Mouse (Mus musculus) layer of hippocampus, adult 8-10 months (tissue): Measurements from ENCODE around the gene Onecut3. TPM values are rescaled to one million over a fixed set of nuclear protein-coding genes. Genes with fewer than 3 reads are reported as not detected.

Experiments
- DNase-seq, 2 experiments: peaks; one replicate each; pipeline ENCODE4 v3.0.0; 2022; ENCODE audit warnings: low spot score in 2 of 2
- total RNA-seq, 4 experiments: library from RNA; stranded (reverse); gene quantifications; 2 replicates each; pipeline ENCODE4 v1.2.4; 2022

Gene Onecut3
- total RNA-seq, 4 experiments from 2014 or later, result 0.06 TPM; not detected in 3

DNA sequence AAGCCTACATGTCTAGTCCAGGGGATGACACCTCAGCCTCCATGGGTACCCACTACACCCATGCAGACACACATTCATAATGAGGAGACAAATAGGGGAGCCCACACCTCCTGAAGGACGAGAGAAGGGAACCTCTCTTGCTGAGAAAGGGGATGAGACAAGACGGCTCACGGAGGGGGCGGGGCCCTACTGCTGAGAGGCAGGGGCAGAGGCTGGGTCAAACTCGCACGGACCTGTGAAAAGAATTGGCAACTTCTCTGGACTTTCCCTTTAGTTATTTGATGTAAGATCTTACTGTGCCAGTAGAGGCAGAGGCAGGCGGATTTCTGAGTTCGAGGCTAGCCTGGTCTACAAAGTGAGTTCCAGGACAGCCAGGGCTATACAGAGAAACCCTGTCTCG, 57.7 kb downstream of the Onecut3 start:
- no peak for DNase-seq

DNA sequence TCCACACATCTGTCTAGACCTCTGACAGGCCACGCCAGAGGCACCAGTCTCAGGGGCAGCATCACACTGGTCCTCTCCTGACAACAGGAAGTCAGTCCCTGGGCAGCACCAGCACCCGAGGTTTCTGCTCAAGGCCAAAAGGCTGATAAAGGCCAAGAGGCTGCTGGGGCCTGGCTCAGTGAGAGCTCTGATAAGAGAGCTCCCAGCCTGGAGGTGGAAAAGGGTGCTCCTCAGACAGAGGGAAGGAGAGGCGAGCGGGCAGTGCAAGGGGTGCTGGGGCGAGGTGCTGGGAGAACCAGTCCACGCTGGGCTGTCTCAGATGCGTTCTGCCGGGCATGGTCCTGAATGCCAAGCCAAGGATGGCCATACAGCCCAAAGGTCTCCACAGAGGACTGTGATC, 58.9 kb downstream of the Onecut3 start:
- DNase-seq, result no peak

DNA sequence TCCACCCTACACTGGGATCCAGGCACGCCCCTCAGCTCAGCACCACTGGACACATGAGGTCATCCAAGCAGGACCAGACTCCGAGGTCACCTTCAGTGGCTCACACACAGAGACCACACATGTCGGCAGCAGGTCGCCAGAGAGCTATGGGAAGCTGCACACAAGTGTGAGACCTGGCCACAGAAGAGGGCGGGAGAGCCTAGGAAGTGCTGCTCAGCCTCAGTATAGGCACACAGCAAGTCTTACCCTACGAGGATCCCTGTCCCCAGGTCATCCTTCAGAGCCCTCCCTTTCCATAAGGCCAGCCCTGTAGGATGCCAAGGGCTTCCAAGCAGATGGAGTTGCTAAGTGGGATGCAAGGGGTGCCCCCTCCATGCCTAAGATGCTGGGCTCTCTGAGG, 59.4 kb downstream of the Onecut3 start:
- no peak for DNase-seq

DNA sequence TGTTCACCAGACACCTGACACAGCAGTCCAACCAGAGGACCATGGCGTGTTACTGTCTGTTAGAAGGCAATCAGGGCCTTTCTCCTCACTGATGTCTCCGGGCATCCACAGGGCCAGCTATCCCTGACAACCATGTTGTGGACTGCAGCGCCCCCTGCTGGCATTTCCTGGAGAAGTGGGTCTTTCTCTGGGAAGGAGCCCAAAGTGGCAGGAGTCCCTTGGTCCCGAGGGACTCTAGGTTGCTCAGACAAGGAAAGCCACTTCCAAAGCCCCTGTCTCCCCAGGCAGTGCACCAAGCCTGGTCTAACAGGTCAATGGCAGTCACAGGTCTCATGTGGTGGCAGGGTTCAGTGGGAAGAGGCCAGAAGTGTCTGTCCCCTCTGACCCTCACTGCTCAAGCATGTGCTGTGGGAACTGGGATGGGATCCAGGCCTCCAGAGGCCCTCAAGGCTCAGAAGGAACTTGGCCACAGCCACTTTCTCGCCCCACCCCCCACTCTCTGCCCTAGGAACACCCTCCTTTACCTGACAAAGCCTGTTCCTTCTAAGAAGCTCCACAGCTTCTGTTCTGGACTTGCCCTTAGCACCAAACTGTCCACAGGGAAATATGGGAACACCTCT, 62.8 kb downstream of the Onecut3 start:
- peak in 1 of 2 experiments; percentile 73 for DNase-seq

DNA sequence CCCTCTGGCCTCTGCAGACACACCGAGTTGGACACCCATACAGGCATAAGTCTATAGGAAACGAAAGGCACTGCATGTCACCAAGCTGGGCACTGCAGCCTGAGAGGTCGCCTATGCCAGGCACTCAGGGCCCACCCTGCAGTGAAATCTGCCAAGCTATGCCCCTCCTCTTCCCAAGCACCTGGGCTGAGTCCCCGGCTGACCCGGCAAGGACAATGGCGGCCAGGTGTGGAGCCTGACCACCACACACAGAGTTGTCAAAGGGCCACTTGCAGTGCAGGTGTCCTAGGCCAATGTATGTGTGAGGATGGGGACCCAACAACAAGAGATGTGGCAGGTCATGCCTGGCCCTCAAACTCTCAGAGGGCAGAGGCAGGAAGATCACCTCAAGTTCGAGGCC, 64.8 kb downstream of the Onecut3 start:
- no peak for DNase-seq

DNA sequence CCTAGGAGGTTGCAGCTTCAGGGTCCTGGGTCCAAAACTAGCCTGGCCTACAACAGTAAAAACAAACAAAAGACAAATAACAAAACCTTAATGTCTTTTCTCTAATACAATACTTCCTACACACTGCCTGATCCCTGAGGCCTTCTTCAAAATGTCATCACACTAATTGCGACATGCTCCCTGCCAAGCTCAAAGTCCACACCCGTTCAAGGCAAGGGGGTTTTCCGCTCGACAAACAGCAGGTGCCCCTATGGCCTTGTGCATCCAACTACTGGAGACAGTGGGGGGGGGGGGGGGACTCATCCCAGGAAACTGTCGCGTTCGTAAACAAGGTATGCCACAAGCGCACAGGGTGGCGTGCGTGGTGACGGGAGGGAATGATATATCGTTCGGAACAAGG, 66.0 kb downstream of the Onecut3 start:
- DNase-seq, result no peak

DNA sequence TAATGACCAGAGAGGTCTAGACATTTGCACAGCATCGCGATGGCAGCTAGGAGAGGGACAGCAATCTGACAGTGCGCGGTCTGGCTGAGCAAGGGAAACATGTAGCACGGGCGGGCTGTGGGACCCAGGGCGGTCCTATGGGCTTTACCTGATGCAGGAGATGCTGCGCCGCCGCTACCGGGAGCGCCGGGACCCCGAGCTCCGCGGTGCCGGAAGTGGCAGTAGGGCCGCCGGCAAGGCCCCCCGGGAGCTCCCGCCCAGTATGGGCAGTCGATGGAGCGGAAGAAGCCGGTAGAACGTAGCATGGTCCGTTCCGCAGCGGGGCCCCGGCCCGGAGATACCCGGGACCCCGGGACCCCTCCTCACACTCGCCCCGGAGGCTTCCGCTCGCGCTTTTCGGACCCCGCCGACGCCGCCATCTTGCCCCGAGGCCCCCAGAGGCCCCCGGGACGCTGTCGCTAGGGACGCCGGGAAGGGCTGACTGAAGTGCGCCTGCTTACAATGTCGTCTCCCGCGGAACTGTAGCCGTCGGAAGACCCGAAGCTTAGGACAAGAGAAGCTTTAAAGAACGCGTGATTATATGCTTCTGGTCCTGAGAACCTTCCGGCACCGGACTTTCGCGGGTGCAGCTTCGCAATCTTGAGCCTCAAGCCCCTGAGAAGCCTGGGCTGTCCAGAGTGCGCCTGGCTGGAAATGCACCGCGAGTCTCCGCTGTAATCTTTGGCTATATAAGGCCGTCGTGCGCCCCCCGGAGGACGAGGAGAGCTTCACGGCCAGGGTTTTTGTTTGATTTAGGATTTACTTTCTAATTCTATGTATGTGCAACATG, 66.7 kb downstream of the Onecut3 start, which contains the start of gene Rexo1:
Rexo1 (minus strand) TSS at position 445 of the 829 bp plus-strand sequence.
- DNase-seq, result peak; percentile 88 to 95

DNA sequence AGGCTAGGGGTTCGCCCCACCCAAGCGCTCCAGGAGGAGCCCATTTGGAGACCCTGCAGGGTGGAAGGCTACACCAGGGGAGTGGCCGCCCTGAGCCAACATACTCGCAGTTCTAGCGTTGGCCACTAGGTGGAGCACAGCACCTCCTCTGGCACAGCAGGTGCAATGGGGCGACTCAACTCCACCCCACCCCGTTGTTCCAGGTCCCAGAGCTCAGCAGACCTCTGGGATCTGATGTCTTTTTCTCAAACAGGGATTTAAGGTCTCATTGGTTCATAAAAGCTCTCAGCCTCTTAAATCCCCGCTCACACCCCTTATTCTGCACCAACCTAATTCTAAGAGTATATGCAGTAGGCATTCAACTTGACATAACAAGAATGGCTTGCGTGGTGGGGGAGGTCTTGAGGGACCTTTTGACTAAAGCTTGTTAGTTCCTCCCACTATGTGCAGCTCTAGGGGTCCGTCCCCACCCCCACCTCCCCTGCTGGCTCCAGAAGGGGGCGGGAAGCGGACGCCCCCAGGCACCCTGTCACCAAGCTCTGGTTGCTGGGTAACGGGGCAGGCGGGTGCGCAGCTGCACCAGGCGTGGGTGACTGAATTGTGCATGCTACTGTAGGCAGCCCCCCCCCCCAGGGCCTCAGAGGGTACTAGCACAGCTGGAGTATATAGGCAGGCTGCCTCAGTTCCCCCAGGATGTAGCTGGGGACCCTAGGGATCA, 71.9 kb downstream of the Onecut3 start:
- DNase-seq, result peak in 1 of 2 experiments; percentile 90

Other genes with a start within 250 kb of the Onecut3 start
- gene Ndufs7, start 245.7 kb upstream of the Onecut3 start, total RNA-seq, result 100 to 1,000 TPM; 190 to 206 (median 201) TPM
- gene Gamt, start 233.8 kb upstream of the Onecut3 start, total RNA-seq, result 10 to 100 TPM; 22.4 to 34.7 (median 27.9) TPM
- 10 to 100 TPM; 84.8 to 98.3 (median 91.6) TPM for gene Dazap1, start 233.3 kb upstream of the Onecut3 start, total RNA-seq
- gene Rps15, start 202.4 kb upstream of the Onecut3 start, total RNA-seq, result 1,000 to 10,000 TPM in 1 of 4 experiments, 100 to 1,000 TPM in 3; 755 to 1,005 (median 888) TPM
- gene Apc2, start 198.9 kb upstream of the Onecut3 start, total RNA-seq, result 100 to 1,000 TPM in 3 of 4 experiments, 10 to 100 TPM in 1; 90.4 to 113 (median 110) TPM
- 10 to 100 TPM; 20.4 to 27.1 (median 23.3) TPM for gene 2310011J03Rik, start 174.3 kb upstream of the Onecut3 start, total RNA-seq
- 1 to 10 TPM; 3.3 to 6.4 (median 4.1) TPM for gene Pcsk4, start 165.3 kb upstream of the Onecut3 start, total RNA-seq
- gene Reep6, start 164.9 kb upstream of the Onecut3 start, total RNA-seq, result 10 to 100 TPM in 2 of 4 experiments, 1 to 10 TPM in 2; 9.2 to 12.3 (median 10.2) TPM
- gene Adamtsl5, start 146.4 kb upstream of the Onecut3 start, total RNA-seq, result 1 to 10 TPM; 5.8 to 7.4 (median 6.7) TPM
- gene Plk5, start 138.4 kb upstream of the Onecut3 start, total RNA-seq, result 10 to 100 TPM; 18.0 to 36.4 (median 30.4) TPM
- 10 to 100 TPM; 17.0 to 19.6 (median 18.3) TPM for gene Mex3d, start 107.2 kb upstream of the Onecut3 start, total RNA-seq
- 100 to 1,000 TPM; 149 to 154 (median 150) TPM for gene Mbd3, start 95.3 kb upstream of the Onecut3 start, total RNA-seq
- gene Uqcr11, start 88.0 kb upstream of the Onecut3 start, total RNA-seq, result 100 to 1,000 TPM; 320 to 446 (median 390) TPM
- gene Tcf3, start 61.2 kb upstream of the Onecut3 start, total RNA-seq, result 10 to 100 TPM; 29.5 to 33.9 (median 32.2) TPM
- 1 to 10 TPM in 1 of 4 experiments, under 1 TPM in 3; 0.11 to 1.2 (median 0.17) TPM for gene Atp8b3, start 44.3 kb downstream of the Onecut3 start, total RNA-seq
- gene Rexo1, start 66.7 kb downstream of the Onecut3 start, total RNA-seq, result 10 to 100 TPM; 45.3 to 53.2 (median 49.5) TPM
- gene Klf16, start 82.5 kb downstream of the Onecut3 start, total RNA-seq, result 10 to 100 TPM; 47.5 to 51.9 (median 49.3) TPM
- 100 to 1,000 TPM; 144 to 155 (median 147) TPM for gene Abhd17a, start 95.5 kb downstream of the Onecut3 start, total RNA-seq
- 10 to 100 TPM; 39.3 to 58.6 (median 42.8) TPM for gene Scamp4, start 108.0 kb downstream of the Onecut3 start, total RNA-seq
- 1 to 10 TPM; 2.0 to 5.0 (median 3.0) TPM for gene Adat3, start 108.0 kb downstream of the Onecut3 start, total RNA-seq
- gene Gm49322, start 111.2 kb downstream of the Onecut3 start, total RNA-seq, result 1 to 10 TPM; 3.0 to 5.4 (median 3.7) TPM
- gene Csnk1g2, start 128.0 kb downstream of the Onecut3 start, total RNA-seq, result 100 to 1,000 TPM; 190 to 230 (median 201) TPM
- gene Btbd2, start 162.2 kb downstream of the Onecut3 start, total RNA-seq, result 100 to 1,000 TPM in 2 of 4 experiments, 10 to 100 TPM in 2; 92.1 to 103 (median 97.9) TPM
- gene Mknk2, start 183.3 kb downstream of the Onecut3 start, total RNA-seq, result 10 to 100 TPM; 41.9 to 50.0 (median 45.1) TPM
- 10 to 100 TPM; 13.8 to 18.0 (median 15.0) TPM for gene Mob3a, start 207.1 kb downstream of the Onecut3 start, total RNA-seq
- 10 to 100 TPM; 56.6 to 73.2 (median 69.8) TPM for gene Izumo4, start 207.3 kb downstream of the Onecut3 start, total RNA-seq
- gene Ap3d1, start 247.4 kb downstream of the Onecut3 start, total RNA-seq, result 100 to 1,000 TPM; 136 to 163 (median 147) TPM